Mouse (Mus musculus) forebrain, embryonic 11.5 days (tissue): ENCODE measurements around the gene Atxn1l. TPM values are rescaled to one million over a fixed set of nuclear protein-coding genes. Genes with fewer than 3 reads are reported as not detected.
"Not testable (repeated sequence)": the region's sequence is repeated elsewhere in the genome, so short reads cannot be mapped to it uniquely, and the experiment has no call there.

Source experiments
- ATAC-seq: fragments of 200-750 bp; cut with Nextera tagmentation; replicated peaks from 2 replicates; pipeline ENCODE4 v1.8.0; 2017; ENCODE audit warnings: moderate TSS enrichment; ENCODE audit not compliant: low FRiP score
- DNase-seq: peaks from one replicate; pipeline ENCODE4 v3.0.0-alpha.2; 2017; ENCODE audit warnings: low spot score
- H3K27ac ChIP-seq: fragments of 300-500 bp; sonication (generic); 2 replicates; pipeline ENCODE4 v1.5.1; 2014; ENCODE audit warnings: low read depth, low read length
- H3K27me3 ChIP-seq: fragments of 300-500 bp; sonication (generic); 2 replicates; pipeline ENCODE4 v1.6.1; 2014; ENCODE audit warnings: mild to moderate bottlenecking, low read length, mixed read lengths; ENCODE audit not compliant: control insufficient read depth, insufficient read depth
- H3K36me3 ChIP-seq: fragments of 300-500 bp; sonication (generic); 2 replicates; pipeline ENCODE4 v1.6.1; 2014; ENCODE audit warnings: mild to moderate bottlenecking, low read length, moderate library complexity, mixed read lengths; ENCODE audit not compliant: control insufficient read depth, insufficient read depth
- H3K4me1 ChIP-seq: fragments of 300-500 bp; sonication (generic); replicated peaks from 2 replicates; pipeline ENCODE4 v1.6.1; 2014; ENCODE audit warnings: low read length, mixed read lengths; ENCODE audit not compliant: control insufficient read depth, insufficient read depth
- H3K4me2 ChIP-seq: fragments of 300-500 bp; sonication (generic); 2 replicates; pipeline ENCODE4 v1.6.1; 2014; ENCODE audit warnings: low read depth, mild to moderate bottlenecking, low read length, moderate library complexity, mixed read lengths; ENCODE audit not compliant: severe bottlenecking
- H3K4me3 ChIP-seq: fragments of 300-500 bp; sonication (generic); 2 replicates; pipeline ENCODE4 v1.5.1; 2014; ENCODE audit warnings: low read depth, low read length
- H3K9ac ChIP-seq: fragments of 300-500 bp; sonication (generic); 2 replicates; pipeline ENCODE4 v1.6.1; 2014; ENCODE audit warnings: low read length
- H3K9me3 ChIP-seq: fragments of 300-500 bp; sonication (generic); 2 replicates; pipeline ENCODE4 v1.6.1; 2016; ENCODE audit warnings: low read length, mixed read lengths; ENCODE audit not compliant: control insufficient read depth
- WGBS: fragments of 180-500 bp; shearing (Covaris S2); extraction: QIAGEN DNeasy Blood & Tissue Kit; methylation state at CpG from one replicate; pipeline ENCODE4 v1.1.7; 2014; 5-methylcytosine and 5-hydroxymethylcytosine counted together
- polyA plus RNA-seq: library from polyadenylated mRNA; unstranded; fragments of >200 nt; fragmentation: Nextera tagmentation; extraction: Ambion mirVana; gene quantifications from 2 replicates; pipeline ENCODE4 v1.2.1, GENCODE M21; 2014

Atxn1l gene
- polyA plus RNA-seq, 1 experiment from 2014 or later, result 8.3 TPM

- Histone ChIP-seq H3K4me1 (no peaks in the 10 kb centered on the region), H3K27ac (no peak overlapping the region), H3K9me3 (no peaks in the 10 kb centered on the region), H3K27me3 (no peaks in the 10 kb centered on the region), H3K9ac (no peak overlapping the region), H3K36me3 (no peaks in the 10 kb centered on the region), H3K4me2 (no peak overlapping the region), H3K4me3 (no peak overlapping the region)
- 90% methylated on average over 6 of the region's 6 CpGs for WGBS
- ATAC-seq (no peak), DNase-seq (no peak)
Measured at GRCm38 (mm10) chr8:109764031-109764430, 26.5 kb upstream of the Atxn1l start.

GRCm38 (mm10) chr8:109760221-109760620 is 22.7 kb upstream of the Atxn1l start:
- Histone ChIP-seq H3K36me3 (no peaks in the 10 kb centered on the region), H3K4me2 (no peak overlapping the region), H3K27me3 (no peaks in the 10 kb centered on the region), H3K9me3 (no peaks in the 10 kb centered on the region), H3K4me1 (no peaks in the 10 kb centered on the region), H3K4me3 (no peak overlapping the region), H3K27ac (no peak overlapping the region), H3K9ac (no peak overlapping the region)
- DNase-seq, result no peak
- WGBS, result 56% methylated on average over 1 of the region's 1 CpGs
- no peak for ATAC-seq

- Histone ChIP-seq H3K4me1 (no peaks in the 10 kb centered on the region), H3K27me3 (no peaks in the 10 kb centered on the region), H3K9me3 (no peaks in the 10 kb centered on the region), H3K36me3 (no peaks in the 10 kb centered on the region), H3K27ac (no peak overlapping the region), H3K9ac (no peak overlapping the region), H3K4me3 (no peak overlapping the region), H3K4me2 (no peak overlapping the region)
- ATAC-seq (no peak), DNase-seq (no peak)
- 93% methylated on average over 7 of the region's 7 CpGs for WGBS
Measured at GRCm38 (mm10) chr8:109759426-109759825, 21.9 kb upstream of the Atxn1l start.

- no peaks in the 10 kb centered on the region for H3K27me3 ChIP-seq
- no peak for DNase-seq
- no peak overlapping the region for H3K9ac ChIP-seq
Measured at GRCm38 (mm10) chr8:109756849-109757248, 19.3 kb upstream of the Atxn1l start.

GRCm38 (mm10) chr8:109755554-109755953 is 18.0 kb upstream of the Atxn1l start:
- WGBS, result 91% methylated on average over 4 of the region's 4 CpGs
- H3K9ac ChIP-seq, DNase-seq, H3K27me3 ChIP-seq, H3K9me3 ChIP-seq, H3K27ac ChIP-seq, H3K4me1 ChIP-seq, ATAC-seq, H3K4me2 ChIP-seq, H3K36me3 ChIP-seq, H3K4me3 ChIP-seq: not testable (repeated sequence)

More at GRCm38 (mm10) chr8:109756849-109757248, 19.3 kb upstream of the Atxn1l start:
- no peak overlapping the region for H3K4me2 ChIP-seq
- H3K4me1 ChIP-seq, result no peaks in the 10 kb centered on the region
- H3K27ac ChIP-seq, result no peak overlapping the region
- no peaks in the 10 kb centered on the region for H3K9me3 ChIP-seq
- no peaks in the 10 kb centered on the region for H3K36me3 ChIP-seq
- no peak overlapping the region for H3K4me3 ChIP-seq
- 70% methylated on average over 3 of the region's 3 CpGs for WGBS
- no peak for ATAC-seq

- no peak overlapping the region for H3K4me2 ChIP-seq
- DNase-seq, result no peak
- no peak for ATAC-seq
- H3K27ac ChIP-seq, result no peak overlapping the region
- H3K9me3 ChIP-seq, result no peaks in the 10 kb centered on the region
- no peaks in the 10 kb centered on the region for H3K36me3 ChIP-seq
- H3K27me3 ChIP-seq, result no peaks in the 10 kb centered on the region
- no peak overlapping the region for H3K4me3 ChIP-seq
- no peak overlapping the region for H3K9ac ChIP-seq
- H3K4me1 ChIP-seq, result no peaks in the 10 kb centered on the region
- WGBS, result 82% methylated on average over 8 of the region's 8 CpGs
Measured at GRCm38 (mm10) chr8:109754696-109755095, 17.2 kb upstream of the Atxn1l start.

- 92% methylated on average over 20 of the region's 20 CpGs for WGBS
- no peak for DNase-seq
- no peaks in the 10 kb centered on the region for H3K4me1 ChIP-seq
Measured at GRCm38 (mm10) chr8:109751731-109752485, 14.4 kb upstream of the Atxn1l start.

GRCm38 (mm10) chr8:109750699-109751098 is 13.2 kb upstream of the Atxn1l start:
- H3K4me2 ChIP-seq, result no peak overlapping the region
- WGBS, result 85% methylated on average over 12 of the region's 12 CpGs
- no peak overlapping the region for H3K9ac ChIP-seq
- no peaks in the 10 kb centered on the region for H3K4me1 ChIP-seq
- no peak overlapping the region for H3K4me3 ChIP-seq
- ATAC-seq (no peak), DNase-seq (no peak)
- no peak overlapping the region for H3K27ac ChIP-seq
- no peaks in the 10 kb centered on the region for H3K9me3 ChIP-seq
- no peaks in the 10 kb centered on the region for H3K36me3 ChIP-seq
- no peaks in the 10 kb centered on the region for H3K27me3 ChIP-seq

More at GRCm38 (mm10) chr8:109751731-109752485, 14.4 kb upstream of the Atxn1l start:
- H3K4me3 ChIP-seq, result no peak overlapping the region
- H3K4me2 ChIP-seq, result no peak overlapping the region
- no peak overlapping the region for H3K9ac ChIP-seq
- no peaks in the 10 kb centered on the region for H3K36me3 ChIP-seq
- no peaks in the 10 kb centered on the region for H3K9me3 ChIP-seq
- no peak for ATAC-seq
- H3K27ac ChIP-seq, result no peak overlapping the region
- no peaks in the 10 kb centered on the region for H3K27me3 ChIP-seq

GRCm38 (mm10) chr8:109750274-109750673 is 12.7 kb upstream of the Atxn1l start:
- 70% methylated on average over 5 of the region's 5 CpGs for WGBS
- Histone ChIP-seq H3K9ac (no peak overlapping the region), H3K27me3 (no peaks in the 10 kb centered on the region), H3K9me3 (no peaks in the 10 kb centered on the region), H3K27ac (no peak overlapping the region), H3K4me3 (no peak overlapping the region), H3K4me2 (no peak overlapping the region), H3K36me3 (no peaks in the 10 kb centered on the region), H3K4me1 (no peaks in the 10 kb centered on the region)
- ATAC-seq (no peak), DNase-seq (no peak)
